Mouse (Mus musculus) CD4-positive naive resting alpha-beta T cell, adult 57 days (primary cell): ENCODE results near the gene Il23a. TPM values are rescaled to one million over a fixed set of nuclear protein-coding genes. Genes with fewer than 3 reads are reported as not detected.

ENCODE experiments used
- total RNA-seq: library from RNA; stranded (reverse); gene quantifications from one replicate; pipeline ENCODE4 v1.2.4, GENCODE M21; 2023

The Il23a gene
- not detected for total RNA-seq

DNA sequence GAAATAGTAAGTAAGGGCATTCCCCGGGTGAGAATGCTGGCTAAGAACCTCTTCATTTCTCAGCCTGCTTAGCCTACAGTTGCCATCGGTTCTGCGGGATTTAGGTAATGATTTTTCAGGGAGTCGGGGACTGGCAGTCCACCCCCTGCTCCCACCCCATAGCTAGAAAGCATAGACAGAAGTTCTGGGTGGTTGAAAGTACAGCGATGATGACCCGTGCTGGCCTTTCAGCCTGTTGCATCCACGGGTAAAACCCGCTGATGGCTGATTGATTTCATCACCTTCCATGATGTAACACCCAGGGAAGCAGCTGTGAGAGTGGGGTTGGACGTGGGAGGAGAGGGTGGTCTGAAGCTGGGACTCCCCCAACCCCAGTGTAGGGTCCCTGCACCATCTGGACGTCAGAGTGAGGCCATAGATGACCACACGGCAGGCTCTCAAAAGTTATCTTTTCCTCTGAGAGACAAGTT lies at the start of gene Il23a:
Gene Il23a, minus strand, starts transcription at position 51 of the 470 bp plus-strand sequence.

DNA sequence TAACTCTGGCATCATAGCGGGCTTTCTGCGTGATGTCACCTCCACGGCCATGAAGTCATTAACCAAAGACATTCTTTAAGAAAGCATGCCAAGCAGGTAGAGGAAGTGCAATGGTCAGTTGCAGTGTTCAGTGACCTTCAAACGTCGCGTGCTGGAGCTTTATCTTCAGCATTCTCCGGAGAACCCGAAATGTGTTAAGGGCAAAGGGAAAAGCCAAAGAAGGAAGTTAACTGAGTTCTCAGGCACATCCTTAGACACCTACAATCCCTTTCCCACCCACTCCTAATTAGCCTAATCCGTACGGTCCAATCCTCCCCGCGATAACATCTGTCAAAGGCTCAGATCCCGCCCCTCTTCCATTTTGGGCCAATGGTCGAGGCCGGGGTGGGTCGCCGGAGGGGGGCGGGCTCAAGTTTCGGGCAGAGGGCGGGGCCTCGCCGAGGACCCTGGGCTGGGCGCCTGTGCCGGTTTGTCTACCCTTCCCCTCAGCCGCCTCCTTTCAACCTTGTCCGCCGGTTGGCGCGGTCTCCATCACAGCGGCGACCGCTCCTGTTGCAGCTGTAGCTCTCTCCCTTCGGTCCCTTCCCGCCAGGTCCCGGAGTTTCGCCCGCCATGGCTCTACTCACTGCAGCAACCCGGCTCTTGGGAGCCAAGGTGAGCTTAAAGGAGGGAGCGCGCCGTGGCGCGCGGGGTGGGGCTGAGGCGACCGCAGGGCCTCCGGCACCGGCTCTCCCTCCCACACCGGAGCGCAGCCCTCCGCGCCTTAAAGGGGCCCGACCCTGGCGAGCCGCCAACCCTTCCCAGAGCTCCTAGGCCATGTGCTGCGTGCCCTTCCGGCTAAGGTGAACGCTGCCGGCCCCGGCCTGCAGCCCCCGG lies 39.0 kb upstream of the Il23a start, which contains the start of gene Cs:
Gene Cs, plus strand, starts transcription at position 429 of the 876 bp plus-strand sequence.

DNA sequence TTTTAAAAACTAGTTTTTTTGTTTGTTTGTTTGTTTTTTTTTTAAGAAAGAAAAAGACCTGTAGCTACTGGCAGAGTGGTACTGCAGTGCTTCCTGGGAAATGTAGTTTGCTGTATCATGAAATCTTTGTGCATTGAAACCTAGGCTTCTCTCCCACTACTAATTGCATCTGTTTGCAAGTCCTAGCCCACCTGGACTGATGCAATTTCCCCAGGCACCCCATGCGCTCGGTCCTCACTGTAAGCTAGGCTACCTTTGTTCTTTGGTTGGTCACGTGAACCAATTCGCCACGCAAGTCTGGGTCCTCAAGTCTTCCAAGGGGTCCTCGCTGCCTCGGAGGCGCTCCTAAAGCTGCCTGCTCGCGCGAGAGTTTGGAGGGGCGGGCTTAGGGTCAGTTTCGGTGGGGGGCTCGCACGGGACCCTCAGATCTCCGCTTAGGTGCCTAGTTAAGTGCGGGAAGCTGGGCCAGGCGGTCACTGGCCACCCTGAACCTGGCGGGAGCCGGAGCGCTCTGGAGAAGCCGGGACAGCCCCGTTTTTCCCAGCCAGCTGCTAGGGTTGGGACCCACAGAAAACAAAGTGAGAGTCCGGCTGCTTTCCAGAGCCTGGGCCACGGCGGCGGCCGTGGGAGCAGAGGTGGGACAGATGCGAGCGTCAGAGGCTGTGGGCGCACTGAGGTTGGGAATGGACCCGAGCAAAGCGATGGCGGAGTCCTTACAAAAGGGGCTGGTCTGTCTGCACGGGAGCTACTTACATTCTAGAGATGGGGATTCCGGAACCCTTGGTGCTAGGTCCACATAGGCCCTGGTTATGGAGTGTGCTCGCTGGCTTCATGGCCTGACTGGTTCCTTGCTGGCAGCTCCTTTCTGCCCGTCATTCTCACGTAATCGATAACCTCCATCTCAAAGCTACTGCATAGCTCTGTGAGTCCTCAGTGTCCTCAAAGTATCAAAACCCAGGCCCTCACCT lies 23.9 kb upstream of the Il23a start, which contains the start of gene Cnpy2:
Gene Cnpy2, plus strand, starts transcription at position 319 of the 968 bp plus-strand sequence.

DNA sequence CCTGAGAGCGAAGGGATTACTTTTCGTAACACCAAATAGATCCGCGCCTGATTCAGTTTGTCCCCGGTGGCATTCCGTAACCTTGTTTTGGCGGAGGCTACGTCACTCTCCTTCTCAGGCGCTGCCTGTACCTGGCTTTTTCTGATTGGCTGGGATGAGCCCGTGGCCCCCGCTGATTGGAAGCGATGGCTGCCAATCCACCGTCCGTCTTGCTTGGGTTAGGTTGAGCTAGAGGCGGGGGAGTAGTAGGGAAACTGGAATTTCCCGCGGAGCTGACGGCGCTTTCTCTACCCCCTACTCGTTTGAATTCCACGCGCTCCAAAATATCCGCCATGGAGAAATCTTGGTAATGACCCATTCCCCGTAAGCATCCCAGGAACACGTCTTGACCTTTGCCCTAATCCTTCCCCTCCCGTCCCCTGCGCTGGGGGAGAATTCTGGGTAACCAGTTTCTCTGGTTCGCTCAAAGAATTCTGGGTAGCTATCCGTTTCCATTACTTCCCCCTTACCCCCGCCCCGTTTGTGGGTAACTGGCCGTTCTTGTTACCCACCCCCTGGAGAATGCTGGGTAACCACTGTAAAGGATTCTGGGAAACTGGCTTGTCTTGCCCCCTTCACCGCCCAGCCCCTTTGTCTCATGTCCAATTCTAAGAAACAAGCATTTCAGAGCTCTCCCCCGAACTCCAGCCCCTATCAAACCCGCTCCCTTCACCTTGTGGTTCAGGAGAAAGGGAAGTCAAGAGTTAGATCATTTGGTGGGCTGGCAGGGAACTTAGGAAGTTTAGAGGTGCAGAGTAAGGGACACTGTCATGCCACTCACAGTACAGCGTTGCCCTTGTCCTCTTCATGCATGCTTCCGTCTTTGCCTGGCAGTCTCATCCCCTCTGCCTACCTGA lies 4.8 kb upstream of the Il23a start, which contains the start of gene Pan2:
Gene Pan2, plus strand, starts transcription at position 210 of the 896 bp plus-strand sequence.

DNA sequence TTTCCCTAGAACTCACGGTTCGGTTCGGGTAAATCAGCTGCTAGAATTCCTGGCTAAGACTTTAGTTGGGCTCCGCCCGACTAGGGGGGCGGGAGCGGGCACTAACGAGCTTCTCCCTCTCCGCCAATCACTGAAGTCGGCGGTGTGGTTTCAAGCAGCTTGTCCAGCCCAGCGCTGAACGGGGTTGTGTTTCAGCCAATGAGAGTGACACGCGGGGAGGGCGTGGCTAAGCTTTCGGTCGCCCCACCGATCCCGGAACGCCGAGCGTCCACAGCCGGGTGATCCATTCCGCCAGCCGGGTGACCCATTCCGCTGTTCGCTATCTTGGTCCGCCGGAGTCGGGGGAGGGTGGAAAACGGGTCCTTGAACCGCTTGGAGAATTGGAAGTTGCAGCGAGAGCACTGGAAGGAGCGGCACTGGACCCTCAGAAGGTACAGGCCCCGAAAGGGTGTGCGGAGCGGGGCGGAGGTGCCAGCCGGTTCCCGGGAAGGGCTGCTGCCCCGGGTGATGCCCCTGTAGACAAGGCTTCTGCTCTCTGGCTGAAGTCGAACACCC lies 28.2 kb downstream of the Il23a start, which contains the start of gene Stat2:
Gene Stat2, plus strand, starts transcription at position 273 of the 555 bp plus-strand sequence.

DNA sequence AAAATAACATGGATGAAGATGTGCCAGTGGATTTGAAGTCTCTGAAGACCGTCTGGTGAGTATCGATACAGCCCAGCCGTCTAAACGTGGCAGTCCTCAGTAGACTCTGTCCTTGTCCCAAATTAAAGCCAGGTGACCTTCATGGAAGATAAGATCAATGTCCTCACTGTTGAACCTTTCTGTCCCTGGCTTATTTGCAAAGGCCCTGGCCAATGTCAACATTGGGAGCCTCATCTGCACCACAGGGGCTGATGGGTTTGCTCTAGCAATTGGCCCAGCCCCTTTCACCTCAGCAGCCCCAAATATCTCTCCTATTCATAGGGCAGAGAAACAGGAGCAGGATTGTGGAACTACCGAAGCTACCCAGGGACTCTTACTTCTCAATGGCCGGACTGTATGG lies 30.2 kb downstream of the Il23a start, which contains the start of gene Apof:
Gene Apof, plus strand, starts transcription at position 301 of the 400 bp plus-strand sequence.

DNA sequence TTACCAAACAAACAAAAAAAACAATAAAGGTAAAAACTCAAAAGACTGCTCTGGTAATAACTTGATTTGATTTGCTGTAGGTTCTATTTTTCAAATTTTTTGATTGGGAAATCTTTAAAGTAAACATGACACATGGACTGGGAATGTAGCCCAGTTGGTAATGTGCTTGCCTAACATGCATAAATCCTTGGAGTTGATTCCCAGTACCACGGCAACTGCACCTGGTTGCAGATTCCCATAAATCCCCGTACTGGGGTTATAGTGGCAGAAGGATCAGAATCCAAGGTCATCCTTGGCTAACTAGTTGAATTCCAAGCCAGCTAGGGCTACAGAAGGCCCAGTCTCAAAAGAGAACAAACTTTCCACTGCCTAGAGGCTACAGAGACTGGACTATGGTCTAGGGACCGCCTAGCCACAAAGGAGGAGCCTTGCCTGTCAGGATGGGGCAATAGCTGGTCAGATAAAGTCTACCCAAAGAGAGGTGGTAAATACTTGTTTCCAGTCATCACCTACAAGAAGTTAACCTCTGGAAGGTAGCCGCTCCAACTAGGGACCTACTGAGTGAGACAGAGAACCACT lies 44.8 kb downstream of the Il23a start, which contains the start of gene Apon:
Gene Apon, plus strand, starts transcription at position 420 of the 579 bp plus-strand sequence.

Other genes starting within 250 kb of the Il23a start
- 122 TPM for gene Ptges3, start 239.8 kb downstream of the Il23a start, total RNA-seq
- 586 TPM for gene Atp5b, start 215.5 kb downstream of the Il23a start, total RNA-seq
- 125 TPM for gene Baz2a, start 207.2 kb downstream of the Il23a start, total RNA-seq
- 49.3 TPM for gene Rbms2, start 118.5 kb downstream of the Il23a start, total RNA-seq
- not detected for gene Gls2, start 104.3 kb downstream of the Il23a start, total RNA-seq
- 16.1 TPM for gene Spryd4, start 86.9 kb downstream of the Il23a start, total RNA-seq
- gene Mip, start 72.9 kb downstream of the Il23a start, total RNA-seq, result not detected
- gene Timeless, start 66.7 kb downstream of the Il23a start, total RNA-seq, result 30.5 TPM
- gene Apon, start 44.7 kb downstream of the Il23a start, total RNA-seq, result not detected
- not detected for gene Apof, start 30.1 kb downstream of the Il23a start, total RNA-seq
- 64.0 TPM for gene Stat2, start 28.2 kb downstream of the Il23a start, total RNA-seq
- 41.8 TPM for gene Pan2, start 4.6 kb upstream of the Il23a start, total RNA-seq
- 29.1 TPM for gene Cnpy2, start 23.7 kb upstream of the Il23a start, total RNA-seq
- 90.9 TPM for gene Cs, start 39.0 kb upstream of the Il23a start, total RNA-seq
- 27.2 TPM for gene Coq10a, start 70.2 kb upstream of the Il23a start, total RNA-seq
- gene Ankrd52, start 78.4 kb upstream of the Il23a start, total RNA-seq, result 51.7 TPM
- gene Slc39a5, start 102.5 kb upstream of the Il23a start, total RNA-seq, result not detected
- 39.4 TPM for gene Nabp2, start 112.7 kb upstream of the Il23a start, total RNA-seq
- gene Rnf41, start 112.9 kb upstream of the Il23a start, total RNA-seq, result 28.5 TPM
- 126 TPM for gene Smarcc2, start 160.5 kb upstream of the Il23a start, total RNA-seq
- 738 TPM for gene Myl6, start 195.4 kb upstream of the Il23a start, total RNA-seq
- gene Myl6b, start 199.9 kb upstream of the Il23a start, total RNA-seq, result not detected
- gene Esyt1, start 227.1 kb upstream of the Il23a start, total RNA-seq, result 269 TPM
- gene Zc3h10, start 249.0 kb upstream of the Il23a start, total RNA-seq, result 34.6 TPM